Mouse (Mus musculus) CH12F3 (cell line): ENCODE data around the gene Inka1.

ENCODE experiments used
- in situ Hi-C: fragments of 300-500 bp; cut with MboI; formaldehyde crosslinking; loops from 2 replicates; pipeline ENCODE4 v1.14.3; 2020; ENCODE audit warnings: low sequenced_read_pairs

Inka1 gene

GRCm38 (mm10) chr9:107957141-107957540, 28.5 kb downstream of the Inka1 start:
- in situ Hi-C loops: no loop called here

GRCm38 (mm10) chr9:107955613-107956289, 29.9 kb downstream of the Inka1 start:
- in situ Hi-C loops: no loop called here

GRCm38 (mm10) chr9:107950460-107951355, 35.0 kb downstream of the Inka1 start:
- in situ Hi-C loops: no loop called here

- in situ Hi-C loops: no loop called here
These were observed 35.8 kb downstream of the Inka1 start, which contains the start of gene Traip for GRCm38 (mm10) chr9:107949922-107950235. TSS of gene Traip (plus strand) at chr9:107950136.

DNA sequence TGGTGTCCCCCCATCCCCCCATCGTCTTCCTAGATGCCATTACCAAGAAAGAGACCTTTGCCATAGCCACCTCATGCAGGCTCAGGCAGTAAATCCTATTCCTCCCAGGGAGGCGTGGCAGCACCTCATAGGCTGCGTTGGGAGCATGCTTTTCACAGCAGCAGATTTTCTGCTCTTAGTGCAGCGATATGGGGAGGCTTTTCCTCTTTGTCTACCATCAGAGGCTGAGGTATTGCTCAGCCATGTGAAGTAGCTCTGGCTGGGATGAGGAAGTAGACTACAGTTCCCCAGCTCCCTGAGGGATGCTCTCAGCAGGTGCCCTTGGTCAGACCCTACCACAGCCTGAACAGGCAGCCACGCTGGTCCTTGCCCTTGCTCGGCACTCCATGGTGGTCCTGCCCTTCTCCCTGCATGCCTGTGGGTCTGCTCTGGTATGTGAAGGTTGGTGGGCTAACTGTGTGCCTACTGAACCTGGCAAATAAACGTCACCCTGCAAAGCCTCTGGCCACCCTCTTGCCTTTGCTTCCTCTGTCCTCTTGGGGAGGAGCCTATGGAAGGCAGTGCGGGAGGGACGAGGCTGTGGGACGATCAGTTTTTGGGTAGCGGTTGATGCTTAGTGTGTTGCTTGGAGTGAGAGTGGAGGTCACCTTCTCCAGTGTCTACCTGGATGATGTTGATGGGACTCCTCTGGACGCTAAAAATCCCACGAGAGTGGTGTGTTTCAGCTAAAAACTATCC, 36.3 kb downstream of the Inka1 start:
- in situ Hi-C loops: no loop called here

GRCm38 (mm10) chr9:107947241-107948194, 38.2 kb downstream of the Inka1 start:
- in situ Hi-C loops: no loop called here

DNA sequence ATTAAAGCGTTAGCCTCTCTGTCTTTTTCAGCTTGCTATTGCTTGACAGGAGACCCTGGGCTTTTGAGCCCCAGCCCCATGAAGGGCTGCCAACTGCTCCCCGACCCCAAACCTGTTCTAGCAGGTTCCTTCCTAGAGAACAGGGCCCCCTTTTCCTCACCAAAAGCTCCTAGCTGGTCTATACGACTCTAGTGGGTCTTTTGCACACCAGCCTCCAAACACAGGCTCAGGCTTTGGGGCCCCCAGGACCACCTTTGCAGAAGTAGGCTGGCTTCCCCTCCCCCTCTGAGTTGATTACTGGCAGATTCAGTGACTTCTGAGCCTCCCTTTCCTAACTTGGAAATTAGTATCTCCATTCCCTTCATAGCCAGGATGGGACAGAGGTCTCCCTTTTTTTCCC, 48.8 kb downstream of the Inka1 start:
- in situ Hi-C loops: no loop called here

GRCm38 (mm10) chr9:107936215-107936822, 49.4 kb downstream of the Inka1 start:
- in situ Hi-C loops: no loop called here

GRCm38 (mm10) chr9:107935790-107936214, 49.9 kb downstream of the Inka1 start:
- in situ Hi-C loops: no loop called here

- in situ Hi-C loops: no loop called here
These were observed 50.3 kb downstream of the Inka1 start, which contains the start of gene Camkv for GRCm38 (mm10) chr9:107935374-107935773. TSS of gene Camkv (plus strand) at chr9:107935674.
